Mouse (Mus musculus) frontal cortex, postnatal 25 days (tissue): ENCODE measurements around the gene Mterf1b.

Source experiments
- DNase-seq, 2 experiments: peaks; one replicate each; pipeline ENCODE4 v3.0.0; 2022; ENCODE audit warnings: low spot score in 2 of 2

Gene Mterf1b

GRCm38 (mm10) chr5:4245004-4245403, 52.8 kb downstream of the Mterf1b start:
- DNase-seq = no peak

- DNase-seq = no peak
Observed at GRCm38 (mm10) chr5:4246095-4246494, 53.9 kb downstream of the Mterf1b start.
